Comparison of ENCODE assay signal across 19 mouse cellular contexts in the genomic region with DNA sequence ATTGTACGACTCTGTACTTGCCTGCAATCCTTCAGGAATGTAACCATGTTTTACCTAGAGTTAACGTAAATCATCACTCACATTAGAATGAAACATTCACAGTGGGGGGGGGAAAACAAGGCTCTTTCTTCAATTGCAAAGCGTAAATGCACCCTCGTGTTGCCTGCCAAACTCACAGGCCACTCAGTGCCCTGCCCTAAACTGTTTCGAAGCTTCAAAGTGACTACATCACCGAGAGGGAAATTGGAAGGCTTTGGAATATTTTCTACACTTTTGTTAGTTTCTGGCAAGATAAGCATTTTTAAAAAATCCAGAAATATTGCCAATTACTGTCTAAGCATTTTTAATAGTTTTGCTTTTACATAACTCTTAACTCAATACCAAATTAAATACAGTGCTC.
DNase-seq lines count a peak whose midpoint lies in the region; ATAC-seq and TF ChIP-seq lines count a peak whose summit lies in the region.
"Had no signal": no experiment of that assay in that cellular context is flagged by ENCODE, and none has a peak within 500 bp of the region (broad histone marks: within the 10 kb centered on the region; RNA-seq: fewer than 3 reads in every experiment).

No protein-coding gene starts in this region.

- no peak overlapping the region for H3K4me2 ChIP-seq in limb, embryonic 14.5 days (replicated peaks; ENCODE audit: low read depth, low read length, severe bottlenecking)
- H3K4me2 ChIP-seq in stomach, embryonic 14.5 days (replicated peaks; ENCODE audit: low read depth, low read length) = no peak overlapping the region
- no peak overlapping the region for H3K4me2 ChIP-seq in stomach, postnatal 0 days (replicated peaks; ENCODE audit: low read depth)
- H3K4me2 ChIP-seq in hindbrain, embryonic 16.5 days (ENCODE audit: low read length) = no peak overlapping the region
- H3K4me2 ChIP-seq: embryonic facial prominence, embryonic 15.5 days; heart, embryonic 13.5 days; hindbrain, embryonic 14.5 days had no signal

- peaks cover 7% of the 10 kb centered on the region; the same call in 1 of the 2 replicates for H3K4me1 ChIP-seq in limb, embryonic 14.5 days (ENCODE audit: control insufficient read depth, insufficient read depth, low read length)
- peaks cover 8% of the 10 kb centered on the region for H3K4me1 ChIP-seq in limb, embryonic 10.5 days
- peaks cover 5% of the 10 kb centered on the region; the same call in 1 of the 2 replicates for H3K4me1 ChIP-seq in stomach, embryonic 14.5 days (ENCODE audit: control insufficient read depth, insufficient read depth, low read length)
- no peaks in the 10 kb centered on the region for H3K4me1 ChIP-seq in stomach, postnatal 0 days (replicated peaks; ENCODE audit: control insufficient read depth, insufficient read depth)
- H3K4me1 ChIP-seq in hindbrain, embryonic 16.5 days (ENCODE audit: control insufficient read depth, insufficient read depth, low read depth, low read length) = no peaks in the 10 kb centered on the region
- H3K4me1 ChIP-seq: forebrain, embryonic 10.5 days; heart, embryonic 13.5 days; hindbrain, embryonic 10.5 days had no signal

- no peaks in the 10 kb centered on the region for H3K27me3 ChIP-seq in limb, embryonic 14.5 days (ENCODE audit: control insufficient read depth, insufficient read depth, low read length)
- peaks cover 8% of the 10 kb centered on the region; the same call in 1 of the 2 replicates for H3K27me3 ChIP-seq in limb, embryonic 10.5 days (ENCODE audit: low read depth, poor library complexity, severe bottlenecking)
- H3K27me3 ChIP-seq in stomach, embryonic 14.5 days (ENCODE audit: control insufficient read depth, insufficient read depth, low read length) = no peaks in the 10 kb centered on the region
- H3K27me3 ChIP-seq in stomach, postnatal 0 days (ENCODE audit: control insufficient read depth, insufficient read depth, low read length) = no peaks in the 10 kb centered on the region
- H3K27me3 ChIP-seq in hindbrain, embryonic 16.5 days (replicated peaks; ENCODE audit: control insufficient read depth, insufficient read depth, low read length) = no peaks in the 10 kb centered on the region
- H3K27me3 ChIP-seq: CH12.LX had no signal

- no peak overlapping the region for H3K4me3 ChIP-seq in limb, embryonic 14.5 days (replicated peaks; ENCODE audit: low read length)
- no peak overlapping the region for H3K4me3 ChIP-seq in limb, embryonic 10.5 days
- H3K4me3 ChIP-seq in stomach, embryonic 14.5 days (ENCODE audit: low read depth, low read length) = no peak overlapping the region
- no peak overlapping the region for H3K4me3 ChIP-seq in stomach, postnatal 0 days (ENCODE audit: low read depth, low read length)
- H3K4me3 ChIP-seq in hindbrain, embryonic 16.5 days (ENCODE audit: low read length) = no peak overlapping the region
- H3K4me3 ChIP-seq: embryonic facial prominence, embryonic 15.5 days; erythroblast, embryonic 14.5 days; forebrain, embryonic 10.5 days; heart, embryonic 13.5 days; hindbrain, embryonic 10.5 days had no signal

- intact Hi-C loops in heart, postnatal 14 days (cut with DNase I) = no loop called here

- no peak overlapping the region; the same call in 1 of the 2 replicates for H3K27ac ChIP-seq in limb, embryonic 14.5 days (replicated peaks; ENCODE audit: low read depth, low read length)
- no peak overlapping the region for H3K27ac ChIP-seq in limb, embryonic 10.5 days
- H3K27ac ChIP-seq in stomach, embryonic 14.5 days (ENCODE audit: low read length) = peak overlapping the region; percentile 48; the same call in 1 of the 2 replicates
- H3K27ac ChIP-seq in stomach, postnatal 0 days (replicated peaks) = no peak overlapping the region
- H3K27ac ChIP-seq in hindbrain, embryonic 16.5 days (ENCODE audit: low read depth, low read length) = no peak overlapping the region
- H3K27ac ChIP-seq: embryonic facial prominence, embryonic 15.5 days; forebrain, embryonic 10.5 days; heart, embryonic 13.5 days; hindbrain, embryonic 10.5 days; hindbrain, embryonic 14.5 days had no signal

- DNase-seq in heart, adult 18-20 months = peak; percentile 4 to 9
- DNase-seq in heart, postnatal 14 days = no peak
- no peak for DNase-seq in limb, embryonic 14.5 days (ENCODE audit: low spot score)
- DNase-seq in limb, embryonic 10.5 days (ENCODE audit: low spot score) = no peak
- DNase-seq in stomach, postnatal 0 days (ENCODE audit: low spot score) = no peak
- DNase-seq: adrenal gland, postnatal 25 days; cerebellum, adult 18-20 months; cerebellum, adult 9-11 months; cerebellum, postnatal 36 days had no signal

- TF ChIP-seq EP300 in stomach, postnatal 0 days (optimal IDR thresholded peaks at IDR 0.05) = no peak

- no peaks in the 10 kb centered on the region for H3K9me3 ChIP-seq in limb, embryonic 14.5 days (ENCODE audit: control insufficient read depth, low read length)
- no peaks in the 10 kb centered on the region for H3K9me3 ChIP-seq in limb, embryonic 10.5 days (replicated peaks)
- no peaks in the 10 kb centered on the region for H3K9me3 ChIP-seq in stomach, embryonic 14.5 days (ENCODE audit: control insufficient read depth, low read depth, low read length)
- H3K9me3 ChIP-seq in stomach, postnatal 0 days (ENCODE audit: control insufficient read depth, low read length) = no peaks in the 10 kb centered on the region
- H3K9me3 ChIP-seq in hindbrain, embryonic 16.5 days (ENCODE audit: control insufficient read depth, low read length) = no peaks in the 10 kb centered on the region
- H3K9me3 ChIP-seq: embryonic facial prominence, embryonic 15.5 days; forebrain, embryonic 10.5 days; hindbrain, embryonic 10.5 days had no signal

- no peak for TF ChIP-seq POLR2A in limb, embryonic 14.5 days (IDR thresholded peaks at IDR 0.05; ENCODE audit: borderline replicate concordance, extremely low read depth, insufficient read depth, insufficient read length)

- H3K9ac ChIP-seq in limb, embryonic 14.5 days (ENCODE audit: low read depth, low read length, severe bottlenecking) = no peak overlapping the region
- H3K9ac ChIP-seq in stomach, embryonic 14.5 days (replicated peaks; ENCODE audit: low read depth, low read length) = no peak overlapping the region
- no peak overlapping the region for H3K9ac ChIP-seq in stomach, postnatal 0 days (ENCODE audit: low read length)
- no peak overlapping the region for H3K9ac ChIP-seq in hindbrain, embryonic 16.5 days (ENCODE audit: low read depth, low read length)
- H3K9ac ChIP-seq: embryonic facial prominence, embryonic 15.5 days; heart, embryonic 13.5 days; hindbrain, embryonic 14.5 days had no signal

- 45% methylated on average over 6 of the region's 6 CpGs for WGBS in limb, embryonic 14.5 days
- 81% methylated on average over 6 of the region's 6 CpGs for WGBS in limb, embryonic 10.5 days
- WGBS in stomach, embryonic 14.5 days = 41% methylated on average over 6 of the region's 6 CpGs
- 35% methylated on average over 6 of the region's 6 CpGs for WGBS in stomach, postnatal 0 days
- WGBS in hindbrain, embryonic 16.5 days = 65% methylated on average over 6 of the region's 6 CpGs

- no peaks in the 10 kb centered on the region for H3K36me3 ChIP-seq in limb, embryonic 14.5 days (ENCODE audit: control insufficient read depth, insufficient read depth, low read length)
- no peaks in the 10 kb centered on the region for H3K36me3 ChIP-seq in limb, embryonic 10.5 days
- H3K36me3 ChIP-seq in stomach, embryonic 14.5 days (ENCODE audit: control insufficient read depth, insufficient read depth, low read length) = no peaks in the 10 kb centered on the region
- no peaks in the 10 kb centered on the region for H3K36me3 ChIP-seq in stomach, postnatal 0 days (ENCODE audit: control insufficient read depth, insufficient read depth, low read length)
- no peaks in the 10 kb centered on the region for H3K36me3 ChIP-seq in hindbrain, embryonic 16.5 days (ENCODE audit: control insufficient read depth, insufficient read depth, low read length)
- H3K36me3 ChIP-seq: embryonic facial prominence, embryonic 15.5 days; forebrain, embryonic 10.5 days; heart, embryonic 13.5 days; hindbrain, embryonic 10.5 days had no signal

- ATAC-seq in limb, embryonic 14.5 days (ENCODE audit: low FRiP score, low read depth) = 0 out of 2 replicates have a peak, but pooled peaks have one; percentile 25
- no peak for ATAC-seq in stomach, embryonic 14.5 days (ENCODE audit: insufficient number of reproducible peaks, insufficient read depth, low FRiP score, low read depth)
- ATAC-seq in stomach, postnatal 0 days (ENCODE audit: low FRiP score, low TSS enrichment) = no peak
- ATAC-seq in hindbrain, embryonic 16.5 days = no peak
- ATAC-seq: forebrain, embryonic 14.5 days had no signal

- no peak for TF ChIP-seq CTCF in stomach, postnatal 0 days (IDR thresholded peaks at IDR 0.05; ENCODE audit: low read depth)

Comparison
In these comparisons a context has a peak if more than half of its experiments do, and no peak if none do; other contexts are left out.
1. DNase-seq: peak in heart, adult 18-20 months (2 of 2); none in heart, postnatal 14 days (0 of 2), limb, embryonic 14.5 days (single experiment), limb, embryonic 10.5 days (single experiment) and stomach, postnatal 0 days (single experiment).